Mouse (Mus musculus) brain, embryonic 14.5 days (tissue): ENCODE measurements around the gene Gfod2.

Experiments used
- CTCF ChIP-seq: fragments of 200-500 bp; IDR thresholded peaks from 2 replicates; pipeline ENCODE4 v1.5.1; 2012; ENCODE audit warnings: inconsistent platforms, mild to moderate bottlenecking, moderate library complexity, borderline replicate concordance; ENCODE audit not compliant: insufficient read depth, insufficient read length; ENCODE audit errors: extremely low read depth
- POLR2A ChIP-seq: fragments of 200-500 bp; IDR thresholded peaks from 2 replicates; pipeline ENCODE4 v1.6.1; 2012; ENCODE audit warnings: mild to moderate bottlenecking, inconsistent platforms, borderline replicate concordance; ENCODE audit not compliant: poor library complexity, insufficient read depth, insufficient read length, severe bottlenecking; ENCODE audit errors: extremely low read depth

GRCm38 (mm10) chr8:105706426-105706825, 52.0 kb downstream of the Gfod2 start:
- no peak for TF ChIP-seq CTCF
- TF ChIP-seq POLR2A = no peak
